Mouse (Mus musculus) embryonic facial prominence, embryonic 10.5 days (tissue): ENCODE data around the gene Gm9747. TPM values are rescaled to one million over a fixed set of nuclear protein-coding genes. Genes with fewer than 3 reads are reported as not detected.

Experiments
- DNase-seq: peaks from one replicate; pipeline ENCODE4 v3.0.0-alpha.2; 2017; ENCODE audit warnings: low spot score
- H3K27ac ChIP-seq: fragments of 300-500 bp; sonication (generic); replicated peaks from 2 replicates; pipeline ENCODE4 v1.5.1; 2016; ENCODE audit warnings: mild to moderate bottlenecking
- H3K27me3 ChIP-seq: fragments of 300-500 bp; sonication (generic); replicated peaks from 2 replicates; pipeline ENCODE4 v1.6.1; 2016; ENCODE audit warnings: low read depth, mild to moderate bottlenecking; ENCODE audit not compliant: poor library complexity, severe bottlenecking
- H3K36me3 ChIP-seq: fragments of 300-500 bp; sonication (generic); replicated peaks from 2 replicates; pipeline ENCODE4 v1.6.1; 2016; ENCODE audit warnings: mild to moderate bottlenecking, moderate library complexity
- H3K4me1 ChIP-seq: fragments of 300-500 bp; sonication (generic); 2 replicates; pipeline ENCODE4 v1.6.1; 2016
- H3K4me3 ChIP-seq: fragments of 300-500 bp; sonication (generic); 2 replicates; pipeline ENCODE4 v1.5.1; 2016; ENCODE audit warnings: mild to moderate bottlenecking, moderate library complexity
- H3K9me3 ChIP-seq: fragments of 300-500 bp; sonication (generic); 2 replicates; pipeline ENCODE4 v1.6.1; 2016; ENCODE audit warnings: mild to moderate bottlenecking
- WGBS: fragments of 180-500 bp; shearing (Covaris S2); methylation state at CpG from one replicate; pipeline ENCODE4 v1.1.7; 2016; 5-methylcytosine and 5-hydroxymethylcytosine counted together
- polyA plus RNA-seq: library from polyadenylated mRNA; unstranded; fragments of >200 nt; fragmentation: Nextera tagmentation; extraction: Ambion mirVana; gene quantifications from 2 replicates; pipeline ENCODE4 v1.2.1, GENCODE M21; 2016

Gene Gm9747
- polyA plus RNA-seq, 1 experiment from 2014 or later = 24.9 TPM

GRCm38 (mm10) chr1:82261638-82262037 lies 28.7 kb downstream of the Gm9747 start:
- Histone ChIP-seq H3K4me1 (peaks cover 32% of the 10 kb centered on the region), H3K9me3 (no peaks in the 10 kb centered on the region), H3K27me3 (no peaks in the 10 kb centered on the region), H3K27ac (no peak overlapping the region), H3K36me3 (0 out of 2 replicates have a peak, but pooled peaks cover 8% of the 10 kb centered on the region), H3K4me3 (no peak overlapping the region)
- no peak for DNase-seq
- WGBS = 85% methylated on average over 5 of the region's 5 CpGs

DNA sequence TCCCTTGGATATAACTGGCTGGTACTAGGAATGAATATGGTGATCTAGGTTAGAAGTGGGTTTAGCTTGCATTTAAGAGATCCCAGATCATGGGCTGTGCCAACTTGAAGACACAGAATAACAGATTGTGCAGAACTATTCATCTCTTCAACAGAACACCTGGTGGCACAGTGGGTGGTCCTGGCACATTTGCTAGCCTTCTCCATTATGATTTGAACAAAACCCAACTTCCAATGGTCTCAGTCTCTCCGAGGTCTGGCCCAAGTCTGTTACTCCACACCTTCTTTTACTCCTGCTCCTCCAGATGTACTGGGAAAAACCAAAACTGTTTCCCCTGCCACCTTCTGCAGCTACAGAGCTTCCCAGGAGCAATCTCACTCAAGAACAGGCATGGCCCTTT lies 29.4 kb downstream of the Gm9747 start:
- no peak overlapping the region for H3K27ac ChIP-seq
- no peak for DNase-seq
- 0 out of 2 replicates have a peak, but pooled peaks cover 8% of the 10 kb centered on the region for H3K36me3 ChIP-seq
- 74% methylated on average over 1 of the region's 1 CpGs for WGBS
- no peaks in the 10 kb centered on the region for H3K9me3 ChIP-seq
- peaks cover 32% of the 10 kb centered on the region for H3K4me1 ChIP-seq
- no peaks in the 10 kb centered on the region for H3K27me3 ChIP-seq
- H3K4me3 ChIP-seq = no peak overlapping the region

DNA sequence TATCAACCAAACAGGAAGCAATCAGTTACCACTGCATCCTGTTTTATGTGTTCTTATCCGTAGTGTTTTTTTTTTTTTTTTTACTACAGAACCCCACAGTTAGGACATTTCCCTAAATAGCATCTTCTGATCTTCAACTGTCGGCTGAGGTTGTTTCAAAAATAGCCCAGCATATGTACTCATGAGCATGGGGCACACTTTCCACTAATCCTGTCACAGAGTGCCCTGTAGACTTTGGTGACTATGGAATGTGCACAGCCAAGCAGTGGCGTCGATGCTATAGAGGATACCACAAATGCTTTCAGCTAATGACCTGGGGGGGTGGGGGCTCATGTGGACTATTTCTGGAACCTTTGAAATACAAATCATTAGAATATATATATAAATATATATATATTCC lies 34.6 kb downstream of the Gm9747 start:
- Histone ChIP-seq H3K36me3 (peaks cover 16% of the 10 kb centered on the region; the same call in 1 of the 2 replicates), H3K27me3 (no peaks in the 10 kb centered on the region), H3K4me1 (peaks cover 6% of the 10 kb centered on the region), H3K27ac (no peak overlapping the region), H3K9me3 (no peaks in the 10 kb centered on the region), H3K4me3 (no peak overlapping the region)
- WGBS = 79% methylated on average over 4 of the region's 4 CpGs
- no peak for DNase-seq

GRCm38 (mm10) chr1:82272231-82272630 lies 39.3 kb downstream of the Gm9747 start:
- Histone ChIP-seq H3K27ac (no peak overlapping the region), H3K4me1 (peaks cover 20% of the 10 kb centered on the region), H3K36me3 (peaks cover 22% of the 10 kb centered on the region), H3K9me3 (no peaks in the 10 kb centered on the region), H3K4me3 (no peak overlapping the region), H3K27me3 (no peaks in the 10 kb centered on the region)
- no peak for DNase-seq
- WGBS = 74% methylated on average over 5 of the region's 5 CpGs

- no peak for DNase-seq
- Histone ChIP-seq H3K27ac (0 out of 2 replicates have a peak overlapping the region, but pooled peaks have one; percentile 15), H3K4me3 (no peak overlapping the region), H3K4me1 (peaks cover 20% of the 10 kb centered on the region), H3K27me3 (no peaks in the 10 kb centered on the region), H3K9me3 (no peaks in the 10 kb centered on the region), H3K36me3 (peaks cover 35% of the 10 kb centered on the region)
- WGBS = 43% methylated on average over 6 of the region's 6 CpGs
These were observed 40.6 kb downstream of the Gm9747 start for GRCm38 (mm10) chr1:82273529-82273928.

DNA sequence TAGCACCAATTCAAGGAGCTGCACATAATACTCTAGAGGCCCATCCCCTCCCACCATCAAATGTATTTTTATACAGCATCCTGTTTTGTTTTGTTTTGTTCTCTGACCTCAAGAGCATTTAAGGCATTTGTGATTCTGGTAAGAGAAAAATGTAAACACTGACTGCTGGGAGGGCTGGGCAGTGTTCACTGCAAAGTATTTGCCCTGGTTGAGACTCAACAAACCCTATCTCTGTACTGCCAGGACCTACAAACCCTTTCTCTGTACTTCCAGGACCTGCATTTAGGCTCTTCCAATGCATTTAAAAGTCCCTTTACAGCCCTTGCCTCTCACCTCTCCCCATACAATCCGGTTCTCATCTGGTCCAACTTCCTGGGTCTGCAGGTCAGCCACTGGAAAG lies 41.4 kb downstream of the Gm9747 start:
- H3K9me3 ChIP-seq = no peaks in the 10 kb centered on the region
- peaks cover 20% of the 10 kb centered on the region for H3K4me1 ChIP-seq
- no peaks in the 10 kb centered on the region for H3K27me3 ChIP-seq
- H3K27ac ChIP-seq = peak overlapping the region; percentile 15
- peaks cover 42% of the 10 kb centered on the region for H3K36me3 ChIP-seq
- no peak for DNase-seq
- H3K4me3 ChIP-seq = no peak overlapping the region
- WGBS = 45% methylated on average over 1 of the region's 1 CpGs

DNA sequence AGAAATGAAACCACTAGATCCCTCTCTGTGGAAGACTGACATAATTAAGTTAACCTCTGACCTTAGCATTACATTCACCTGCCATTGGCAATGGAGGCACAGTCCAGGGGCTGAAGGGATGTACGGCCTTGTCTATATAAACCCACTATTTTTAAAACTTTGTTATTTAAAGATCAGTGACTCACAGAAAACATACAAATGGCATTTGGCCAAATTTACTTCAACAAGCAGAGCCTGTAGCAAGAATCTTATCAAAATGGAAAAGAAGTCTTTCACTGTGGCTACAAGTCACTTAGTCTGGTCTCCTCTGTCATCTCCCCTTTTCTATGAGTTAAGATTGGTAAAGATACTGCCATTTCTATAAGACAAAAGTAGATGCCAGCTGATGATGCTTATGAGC lies 46.9 kb downstream of the Gm9747 start:
- no peaks in the 10 kb centered on the region for H3K9me3 ChIP-seq
- peaks cover 22% of the 10 kb centered on the region for H3K4me1 ChIP-seq
- 60% methylated on average over 1 of the region's 1 CpGs for WGBS
- DNase-seq = no peak
- no peak overlapping the region for H3K4me3 ChIP-seq
- no peak overlapping the region for H3K27ac ChIP-seq
- no peaks in the 10 kb centered on the region for H3K27me3 ChIP-seq
- H3K36me3 ChIP-seq = peaks cover 39% of the 10 kb centered on the region

DNA sequence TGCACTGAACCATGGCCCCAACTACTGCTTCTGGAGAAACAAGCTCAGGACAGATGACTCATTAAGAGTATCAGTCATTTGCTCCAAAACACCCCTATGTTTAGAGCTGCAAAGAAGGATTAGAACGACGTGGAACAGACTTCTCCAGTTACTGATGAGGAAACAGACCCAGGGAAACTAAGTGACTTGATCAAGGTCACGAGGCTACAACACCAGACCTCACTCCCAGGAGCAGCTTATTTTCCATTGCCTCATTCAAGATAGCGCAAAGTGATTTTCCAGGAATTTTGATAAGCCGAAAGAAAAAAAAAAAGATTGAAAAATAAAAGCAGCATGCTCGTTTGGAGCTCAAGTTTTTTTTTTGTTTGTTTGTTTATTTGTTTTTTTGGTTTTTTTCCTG lies 48.9 kb downstream of the Gm9747 start:
- Histone ChIP-seq H3K9me3 (no peaks in the 10 kb centered on the region), H3K4me3 (no peak overlapping the region), H3K36me3 (peaks cover 33% of the 10 kb centered on the region), H3K27ac (no peak overlapping the region), H3K4me1 (peaks cover 38% of the 10 kb centered on the region), H3K27me3 (peaks cover 5% of the 10 kb centered on the region)
- WGBS = 75% methylated on average over 6 of the region's 6 CpGs
- no peak for DNase-seq

- under 1% methylated on average over 35 of the region's 35 CpGs for WGBS
- Histone ChIP-seq H3K4me3 (peak overlapping the region; percentile 76), H3K27ac (peak overlapping the region; percentile 98), H3K9me3 (peaks cover 4% of the 10 kb centered on the region; the same call in 1 of the 2 replicates), H3K36me3 (peaks cover 33% of the 10 kb centered on the region), H3K27me3 (peaks cover 17% of the 10 kb centered on the region), H3K4me1 (peaks cover 51% of the 10 kb centered on the region)
- peak; percentile 95 for DNase-seq
These were observed 50.2 kb downstream of the Gm9747 start for GRCm38 (mm10) chr1:82282992-82283611.

- peak; percentile 47 for DNase-seq
- Histone ChIP-seq H3K9me3 (peaks cover 9% of the 10 kb centered on the region; the same call in 1 of the 2 replicates), H3K27me3 (peaks cover 25% of the 10 kb centered on the region), H3K27ac (peak overlapping the region; percentile 98), H3K4me3 (peak overlapping the region; percentile 76), H3K36me3 (peaks cover 33% of the 10 kb centered on the region), H3K4me1 (peaks cover 59% of the 10 kb centered on the region)
- 3% methylated on average over 1 of the region's 1 CpGs for whole genome bisulfite sequencing
These were observed 51.0 kb downstream of the Gm9747 start for GRCm38 (mm10) chr1:82283901-82284301.

DNA sequence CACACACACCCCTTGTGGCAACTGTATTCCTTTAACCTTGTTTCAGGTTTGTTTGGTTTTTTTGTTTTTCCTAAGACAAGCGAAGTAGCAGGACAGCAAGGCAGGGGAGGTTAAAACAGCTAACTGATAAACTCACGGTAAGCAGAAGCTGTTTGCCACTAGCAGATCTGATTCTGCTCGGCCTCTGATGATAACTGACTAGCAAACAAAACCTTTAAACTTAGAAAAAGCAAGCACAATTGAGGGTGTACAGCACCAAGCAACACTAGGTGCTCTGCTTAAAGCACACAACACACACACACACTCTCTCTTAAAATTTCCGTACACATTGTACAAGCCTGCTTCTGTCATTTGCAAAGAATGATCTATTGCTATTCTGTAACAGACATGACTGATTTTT lies 51.5 kb downstream of the Gm9747 start:
- Histone ChIP-seq H3K27ac (peak overlapping the region; percentile 98), H3K27me3 (peaks cover 30% of the 10 kb centered on the region), H3K4me3 (peak overlapping the region; percentile 76), H3K4me1 (peaks cover 64% of the 10 kb centered on the region), H3K9me3 (peaks cover 9% of the 10 kb centered on the region; the same call in 1 of the 2 replicates), H3K36me3 (peaks cover 33% of the 10 kb centered on the region)
- no peak for DNase-seq
- WGBS = 36% methylated on average over 4 of the region's 4 CpGs
